Mouse (Mus musculus) heart, embryonic 16.5 days (tissue): Measurements from ENCODE around the gene Jam3. TPM values are rescaled to one million over a fixed set of nuclear protein-coding genes. Genes with fewer than 3 reads are reported as not detected.

Experiments used
- ATAC-seq: fragments of 200-750 bp; cut with Nextera tagmentation; replicated peaks from 2 replicates; pipeline ENCODE4 v1.8.0; 2017; ENCODE audit warnings: moderate number of reproducible peaks; ENCODE audit not compliant: insufficient read depth, low FRiP score; ENCODE audit errors: extremely low read depth
- H3K27ac ChIP-seq: fragments of 300-500 bp; sonication (generic); 2 replicates; pipeline ENCODE4 v1.5.1; 2014; ENCODE audit warnings: mild to moderate bottlenecking, low read length, control low read depth, moderate library complexity
- H3K27me3 ChIP-seq: fragments of 300-500 bp; sonication (generic); 2 replicates; pipeline ENCODE4 v1.6.1; 2014; ENCODE audit warnings: low read length, mixed read lengths; ENCODE audit not compliant: control insufficient read depth, insufficient read depth
- H3K36me3 ChIP-seq: fragments of 300-500 bp; sonication (generic); 2 replicates; pipeline ENCODE4 v1.6.1; 2014; ENCODE audit not compliant: control insufficient read depth, insufficient read depth
- H3K4me1 ChIP-seq: fragments of 300-500 bp; sonication (generic); 2 replicates; pipeline ENCODE4 v1.6.1; 2014; ENCODE audit warnings: low read length, mixed read lengths; ENCODE audit not compliant: control insufficient read depth, insufficient read depth
- H3K4me2 ChIP-seq: fragments of 300-500 bp; sonication (generic); 2 replicates; pipeline ENCODE4 v1.6.1; 2014; ENCODE audit warnings: low read depth, mild to moderate bottlenecking, control low read depth, low read length
- H3K4me3 ChIP-seq: fragments of 300-500 bp; sonication (generic); 2 replicates; pipeline ENCODE4 v1.5.1; 2014; ENCODE audit warnings: mild to moderate bottlenecking, control low read depth, low read length
- H3K9ac ChIP-seq: fragments of 300-500 bp; sonication (generic); 2 replicates; pipeline ENCODE4 v1.6.1; 2014; ENCODE audit warnings: low read length, control low read depth
- H3K9me3 ChIP-seq: fragments of 300-500 bp; sonication (generic); replicated peaks from 2 replicates; pipeline ENCODE4 v1.6.1; 2016; ENCODE audit warnings: low read length; ENCODE audit not compliant: control insufficient read depth
- WGBS: fragments of 180-500 bp; shearing (Covaris S2); extraction: QIAGEN DNeasy Blood & Tissue Kit; methylation state at CpG from one replicate; pipeline ENCODE4 v1.1.7; 2014; 5-methylcytosine and 5-hydroxymethylcytosine counted together
- polyA plus RNA-seq: library from polyadenylated mRNA; unstranded; fragments of >200 nt; fragmentation: Nextera tagmentation; extraction: Ambion mirVana; gene quantifications from 2 replicates; pipeline ENCODE4 v1.2.1, GENCODE M21; 2015

Gene Jam3
- polyA plus RNA-seq, 1 experiment from 2014 or later: 40.0 TPM

DNA sequence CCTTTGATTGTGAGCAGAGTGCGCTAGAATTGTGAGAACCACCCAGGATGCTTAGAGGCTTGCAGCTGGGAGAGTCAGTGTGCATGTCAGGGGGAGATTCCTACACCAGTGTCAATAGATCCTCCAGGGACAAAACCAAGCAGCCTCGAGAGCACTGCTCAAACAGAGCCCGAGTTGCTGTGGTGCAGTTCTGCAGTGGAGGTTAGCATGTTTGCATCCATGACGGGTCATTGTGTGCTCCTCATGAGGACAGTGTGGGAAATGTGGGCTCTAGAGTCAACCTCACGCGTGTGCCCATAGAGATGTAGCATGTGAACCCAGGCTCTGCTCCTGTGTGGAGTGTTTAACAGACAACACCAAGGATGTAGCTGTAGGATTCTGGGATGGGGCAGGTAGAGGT is 62.3 kb downstream of the Jam3 start:
- Histone ChIP-seq H3K9me3 (no peaks in the 10 kb centered on the region), H3K27ac (no peak overlapping the region), H3K27me3 (no peaks in the 10 kb centered on the region), H3K4me2 (no peak overlapping the region), H3K4me1 (no peaks in the 10 kb centered on the region), H3K36me3 (peaks cover 60% of the 10 kb centered on the region), H3K9ac (no peak overlapping the region), H3K4me3 (no peak overlapping the region)
- ATAC-seq: no peak
- 91% methylated on average over 6 of the region's 6 CpGs for WGBS

DNA sequence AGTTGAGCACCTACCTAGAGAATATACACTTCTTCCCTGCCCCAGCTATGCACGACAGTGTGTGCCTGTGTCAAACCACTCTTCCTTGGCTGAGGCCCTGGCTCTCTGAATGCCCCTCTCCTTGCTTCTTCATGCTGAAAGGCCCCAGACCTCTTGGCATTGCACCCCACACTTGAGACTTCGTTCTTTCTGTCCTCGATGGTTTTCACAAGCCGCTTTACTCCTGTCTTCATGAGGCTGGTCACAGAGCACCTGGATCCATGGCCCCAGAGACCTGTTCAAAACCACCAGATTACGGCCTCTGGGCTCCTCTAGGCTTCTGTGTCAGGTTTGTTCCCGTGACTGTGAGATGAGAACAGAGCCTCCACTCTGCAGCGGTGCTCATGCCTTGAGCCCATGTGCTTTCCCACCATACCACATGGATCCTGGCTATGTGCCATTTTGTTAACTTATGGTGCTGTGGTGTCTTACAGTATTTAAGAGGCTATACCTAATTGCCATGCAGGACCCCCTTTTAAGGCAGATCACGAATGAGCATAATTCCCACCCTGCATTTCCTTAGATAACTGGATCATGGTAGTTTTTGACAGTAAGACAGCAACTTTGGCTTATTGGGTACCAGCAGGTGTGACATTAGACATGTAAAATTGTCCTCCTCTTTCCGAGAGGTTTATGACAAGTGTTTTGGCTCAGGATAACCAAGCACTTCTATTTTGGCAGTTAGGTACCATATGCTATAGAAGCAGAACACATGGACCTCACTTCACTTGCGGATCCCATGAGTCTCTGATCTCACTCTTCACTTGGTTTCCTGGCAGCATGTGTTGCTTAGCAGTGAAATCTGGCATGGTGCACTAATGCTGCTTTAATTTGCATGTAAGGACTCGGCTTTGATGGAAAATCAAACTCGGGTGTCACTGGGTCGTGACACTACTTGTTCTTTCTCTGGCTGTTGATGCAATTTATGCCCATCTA is 64.1 kb downstream of the Jam3 start:
- Histone ChIP-seq H3K27me3 (no peaks in the 10 kb centered on the region), H3K9me3 (no peaks in the 10 kb centered on the region), H3K36me3 (peaks cover 65% of the 10 kb centered on the region), H3K9ac (no peak overlapping the region), H3K4me2 (no peak overlapping the region), H3K27ac (no peak overlapping the region), H3K4me1 (no peaks in the 10 kb centered on the region), H3K4me3 (no peak overlapping the region)
- WGBS: 88% methylated on average over 13 of the region's 13 CpGs
- ATAC-seq: no peak

DNA sequence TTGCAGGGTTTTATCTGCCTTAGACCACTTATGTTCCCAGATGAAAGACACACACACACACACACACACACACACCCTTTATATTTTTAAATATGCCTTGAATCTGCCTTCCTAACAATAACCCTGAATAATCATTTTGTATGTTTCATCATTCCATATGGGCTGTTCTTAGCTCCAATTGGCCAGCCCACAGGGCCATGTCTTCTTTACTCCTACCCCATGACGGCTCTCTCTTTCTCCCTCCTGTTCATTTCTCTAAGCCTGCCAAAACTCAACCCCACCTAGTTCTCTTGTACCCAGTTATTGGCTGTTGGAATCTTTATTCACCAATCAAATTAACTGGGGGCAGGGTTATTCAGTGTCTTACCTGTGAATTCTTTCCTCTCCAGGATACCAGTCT is 65.1 kb downstream of the Jam3 start:
- H3K9me3 ChIP-seq: no peaks in the 10 kb centered on the region
- peaks cover 66% of the 10 kb centered on the region for H3K36me3 ChIP-seq
- no peak overlapping the region for H3K4me3 ChIP-seq
- no peak overlapping the region for H3K9ac ChIP-seq
- no peak overlapping the region for H3K4me2 ChIP-seq
- WGBS: 93% methylated on average over 1 of the region's 1 CpGs
- no peak overlapping the region for H3K27ac ChIP-seq
- H3K4me1 ChIP-seq: no peaks in the 10 kb centered on the region
- no peaks in the 10 kb centered on the region for H3K27me3 ChIP-seq
- ATAC-seq: no peak

DNA sequence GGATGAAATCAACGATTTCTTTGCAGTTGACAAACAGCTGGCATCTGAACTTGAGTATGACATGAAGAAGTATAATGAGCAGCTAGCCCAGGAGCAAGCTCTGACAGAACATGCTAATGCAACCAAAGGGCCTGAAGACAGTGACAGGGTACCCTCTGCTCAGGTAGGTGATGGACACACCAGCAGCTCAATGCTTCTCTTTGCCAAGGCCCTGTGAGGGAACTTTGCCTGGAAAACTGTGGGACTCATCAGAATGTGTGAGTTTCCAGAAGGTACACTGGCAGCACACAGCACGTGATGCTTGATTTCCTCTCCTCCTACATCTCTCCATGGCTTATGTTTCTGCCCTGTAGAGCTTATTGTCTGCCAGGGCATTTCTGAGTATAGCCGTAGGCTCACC is 67.8 kb downstream of the Jam3 start:
- no peak overlapping the region for H3K9ac ChIP-seq
- no peaks in the 10 kb centered on the region for H3K27me3 ChIP-seq
- H3K27ac ChIP-seq: no peak overlapping the region
- WGBS: 90% methylated on average over 3 of the region's 3 CpGs
- peaks cover 66% of the 10 kb centered on the region for H3K36me3 ChIP-seq
- ATAC-seq: no peak
- no peak overlapping the region for H3K4me3 ChIP-seq
- no peak overlapping the region for H3K4me2 ChIP-seq
- no peaks in the 10 kb centered on the region for H3K9me3 ChIP-seq
- H3K4me1 ChIP-seq: 0 out of 2 replicates have a peak, but pooled peaks cover 4% of the 10 kb centered on the region

DNA sequence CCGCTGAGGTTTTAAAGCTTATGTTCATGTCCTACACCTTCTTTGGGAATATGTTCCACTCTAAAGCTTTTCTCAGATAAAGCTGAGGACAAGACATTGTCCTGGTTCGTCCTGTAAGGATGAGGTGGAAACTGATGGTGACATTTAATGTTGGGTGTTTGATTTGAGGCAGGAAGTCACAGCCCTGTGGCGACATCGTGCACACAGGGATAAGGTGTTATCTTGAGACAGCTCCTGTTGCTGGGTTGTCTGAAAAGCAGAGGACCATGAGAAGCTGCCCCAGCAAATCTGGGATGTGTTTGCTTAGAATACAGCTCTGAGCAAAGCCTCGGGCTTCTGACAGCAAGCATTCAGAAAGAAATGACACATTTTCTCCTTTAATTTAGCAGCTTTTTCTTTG is 69.0 kb downstream of the Jam3 start:
- H3K4me2 ChIP-seq: no peak overlapping the region
- H3K36me3 ChIP-seq: peaks cover 63% of the 10 kb centered on the region
- H3K27me3 ChIP-seq: no peaks in the 10 kb centered on the region
- H3K4me1 ChIP-seq: 0 out of 2 replicates have a peak, but pooled peaks cover 4% of the 10 kb centered on the region
- 68% methylated on average over 5 of the region's 5 CpGs for WGBS
- H3K9me3 ChIP-seq: no peaks in the 10 kb centered on the region
- no peak for ATAC-seq
- no peak overlapping the region for H3K4me3 ChIP-seq
- H3K27ac ChIP-seq: no peak overlapping the region
- no peak overlapping the region for H3K9ac ChIP-seq

DNA sequence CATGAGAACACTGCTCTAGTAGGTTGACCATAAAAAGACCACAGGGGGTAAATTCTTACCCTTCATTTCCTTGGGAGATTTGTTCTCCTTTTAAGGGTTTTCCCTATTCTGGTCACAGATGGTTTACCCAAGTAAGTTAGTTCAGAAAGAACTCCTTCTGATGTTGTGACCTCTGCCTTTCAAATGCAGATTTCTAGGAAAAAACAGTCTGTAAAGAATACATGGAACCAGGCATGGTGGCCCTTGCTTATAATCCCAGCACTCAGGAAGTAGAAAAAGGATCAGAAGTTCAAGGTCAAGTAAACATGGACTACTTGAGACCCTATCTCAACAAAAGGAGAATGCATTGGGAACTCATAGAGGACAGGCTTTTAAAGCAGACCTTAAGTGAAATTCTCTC is 79.4 kb downstream of the Jam3 start:
- H3K36me3 ChIP-seq: peaks cover 36% of the 10 kb centered on the region
- no peaks in the 10 kb centered on the region for H3K9me3 ChIP-seq

DNA sequence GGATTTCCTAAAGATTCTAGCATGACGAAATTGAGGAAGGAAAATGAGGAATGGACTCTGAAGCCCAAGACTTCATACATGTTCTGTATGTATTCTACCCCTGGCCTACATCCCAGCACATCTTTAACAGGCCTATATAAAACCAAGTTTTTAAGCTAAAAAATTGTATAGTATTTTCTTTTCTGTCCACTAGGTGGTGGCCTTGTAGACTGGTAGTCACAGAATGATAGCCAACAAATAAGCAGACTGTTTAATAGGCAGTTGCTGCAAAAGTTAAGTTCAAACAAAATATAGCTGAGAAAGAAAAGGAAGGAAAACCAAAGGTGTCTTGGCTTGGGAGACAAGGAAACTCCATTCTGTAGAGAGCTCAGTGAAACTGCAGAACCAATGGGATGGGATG is 80.5 kb downstream of the Jam3 start:
- no peak overlapping the region for H3K4me2 ChIP-seq
- no peak for ATAC-seq
- no peak overlapping the region for H3K9ac ChIP-seq
- H3K9me3 ChIP-seq: no peaks in the 10 kb centered on the region
- peaks cover 6% of the 10 kb centered on the region for H3K4me1 ChIP-seq
- peaks cover 39% of the 10 kb centered on the region for H3K36me3 ChIP-seq
- WGBS: 71% methylated on average over 1 of the region's 1 CpGs
- no peak overlapping the region for H3K27ac ChIP-seq
- no peak overlapping the region for H3K4me3 ChIP-seq
- no peaks in the 10 kb centered on the region for H3K27me3 ChIP-seq

More for the DNA sequence above, 79.4 kb downstream of the Jam3 start:
- Histone ChIP-seq H3K4me2 (no peak overlapping the region), H3K9ac (no peak overlapping the region), H3K4me3 (no peak overlapping the region), H3K27ac (no peak overlapping the region), H3K27me3 (no peaks in the 10 kb centered on the region), H3K4me1 (peaks cover 6% of the 10 kb centered on the region)
- no peak for ATAC-seq

DNA sequence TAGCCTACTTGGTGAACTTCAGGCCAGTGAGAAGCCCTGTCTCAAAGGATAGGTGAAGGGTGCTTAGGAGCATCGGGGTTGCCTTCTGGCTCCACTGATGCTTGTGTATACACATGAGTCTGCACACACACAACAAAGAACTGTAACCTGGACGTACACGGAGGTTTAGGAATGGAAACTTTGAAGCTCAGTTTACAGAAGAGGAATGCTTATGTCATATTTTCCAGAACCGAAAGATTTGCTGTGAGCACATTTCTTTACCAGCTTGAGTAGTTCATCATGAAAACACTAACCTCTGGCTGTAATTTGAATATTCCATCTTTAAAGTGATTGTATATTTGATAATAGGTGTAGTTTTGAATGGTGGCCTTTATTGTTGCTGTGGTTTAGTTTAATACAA is 84.3 kb downstream of the Jam3 start:
- H3K9ac ChIP-seq: no peak overlapping the region

DNA sequence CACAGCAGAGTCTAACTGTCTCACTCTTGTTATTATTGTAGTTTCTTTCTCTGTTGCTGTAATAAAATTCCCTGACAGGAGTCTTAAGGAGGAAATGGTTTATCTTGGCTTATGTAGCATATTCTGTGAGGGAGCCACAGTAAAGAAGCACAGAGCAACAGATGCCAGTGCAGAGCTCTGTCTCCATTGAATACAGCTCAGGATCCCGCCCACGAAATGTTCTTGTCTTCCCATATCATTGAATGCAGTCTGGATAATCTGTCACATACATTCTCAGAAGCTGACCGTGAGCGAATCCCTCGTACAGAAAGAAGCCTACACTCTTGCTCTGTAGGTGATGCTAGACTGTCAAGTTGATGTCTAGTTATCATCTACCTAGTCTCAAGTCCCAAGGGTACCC is 96.9 kb downstream of the Jam3 start:
- H3K36me3 ChIP-seq: peaks cover 54% of the 10 kb centered on the region
- H3K27ac ChIP-seq: no peak overlapping the region
- H3K9me3 ChIP-seq: no peaks in the 10 kb centered on the region
- no peak overlapping the region for H3K9ac ChIP-seq
- H3K4me2 ChIP-seq: no peak overlapping the region
- 96% methylated on average over 5 of the region's 5 CpGs for WGBS
- H3K4me1 ChIP-seq: no peaks in the 10 kb centered on the region
- no peak for ATAC-seq
- no peak overlapping the region for H3K4me3 ChIP-seq
- H3K27me3 ChIP-seq: no peaks in the 10 kb centered on the region

More for the DNA sequence above, 84.3 kb downstream of the Jam3 start:
- H3K27me3 ChIP-seq: no peaks in the 10 kb centered on the region
- H3K36me3 ChIP-seq: peaks cover 53% of the 10 kb centered on the region
- no peak for ATAC-seq
- H3K27ac ChIP-seq: no peak overlapping the region
- no peaks in the 10 kb centered on the region for H3K9me3 ChIP-seq
- H3K4me1 ChIP-seq: peaks cover 6% of the 10 kb centered on the region
- 82% methylated on average over 4 of the region's 4 CpGs for WGBS
- H3K4me3 ChIP-seq: no peak overlapping the region
- H3K4me2 ChIP-seq: no peak overlapping the region
